Mouse (Mus musculus) forebrain, embryonic 16.5 days (tissue): Measurements from ENCODE around the gene Tmem221. TPM values are rescaled to one million over a fixed set of nuclear protein-coding genes. Genes with fewer than 3 reads are reported as not detected.

Experiments used
- ATAC-seq: fragments of 200-750 bp; cut with Nextera tagmentation; 2 replicates; pipeline ENCODE4 v1.8.0; 2017; ENCODE audit warnings: mild to moderate bottlenecking, moderate library complexity
- H3K27ac ChIP-seq: fragments of 300-500 bp; sonication (generic); 2 replicates; pipeline ENCODE4 v1.5.1; 2014; ENCODE audit warnings: low read length, control low read depth
- H3K27me3 ChIP-seq: fragments of 300-500 bp; sonication (generic); replicated peaks from 2 replicates; pipeline ENCODE4 v1.6.1; 2014; ENCODE audit warnings: low read length; ENCODE audit not compliant: control insufficient read depth, insufficient read depth
- H3K36me3 ChIP-seq: fragments of 300-500 bp; sonication (generic); 2 replicates; pipeline ENCODE4 v1.6.1; 2014; ENCODE audit not compliant: control insufficient read depth, insufficient read depth
- H3K4me1 ChIP-seq: fragments of 300-500 bp; sonication (generic); replicated peaks from 2 replicates; pipeline ENCODE4 v1.6.1; 2014; ENCODE audit warnings: low read length; ENCODE audit not compliant: control insufficient read depth, insufficient read depth
- H3K4me2 ChIP-seq: fragments of 300-500 bp; sonication (generic); 2 replicates; pipeline ENCODE4 v1.6.1; 2014; ENCODE audit warnings: mild to moderate bottlenecking, low read length, control low read depth
- H3K4me3 ChIP-seq: fragments of 300-500 bp; sonication (generic); replicated peaks from 2 replicates; pipeline ENCODE4 v1.5.1; 2014; ENCODE audit warnings: mild to moderate bottlenecking, low read length, control low read depth
- H3K9ac ChIP-seq: fragments of 300-500 bp; sonication (generic); replicated peaks from 2 replicates; pipeline ENCODE4 v1.6.1; 2014; ENCODE audit warnings: low read depth, low read length, control low read depth
- H3K9me3 ChIP-seq: fragments of 300-500 bp; sonication (generic); 2 replicates; pipeline ENCODE4 v1.6.1; 2016; ENCODE audit warnings: low read length; ENCODE audit not compliant: control insufficient read depth
- WGBS: fragments of 180-500 bp; shearing (Covaris S2); extraction: QIAGEN DNeasy Blood & Tissue Kit; methylation state at CpG from one replicate; pipeline ENCODE4 v1.1.7; 2014; 5-methylcytosine and 5-hydroxymethylcytosine counted together
- polyA plus RNA-seq: library from polyadenylated mRNA; unstranded; fragments of >200 nt; fragmentation: Nextera tagmentation; extraction: Ambion mirVana; gene quantifications from 2 replicates; pipeline ENCODE4 v1.2.1, GENCODE M21; 2015

The Tmem221 gene
- polyA plus RNA-seq, 1 experiment from 2014 or later: 0.16 TPM

DNA sequence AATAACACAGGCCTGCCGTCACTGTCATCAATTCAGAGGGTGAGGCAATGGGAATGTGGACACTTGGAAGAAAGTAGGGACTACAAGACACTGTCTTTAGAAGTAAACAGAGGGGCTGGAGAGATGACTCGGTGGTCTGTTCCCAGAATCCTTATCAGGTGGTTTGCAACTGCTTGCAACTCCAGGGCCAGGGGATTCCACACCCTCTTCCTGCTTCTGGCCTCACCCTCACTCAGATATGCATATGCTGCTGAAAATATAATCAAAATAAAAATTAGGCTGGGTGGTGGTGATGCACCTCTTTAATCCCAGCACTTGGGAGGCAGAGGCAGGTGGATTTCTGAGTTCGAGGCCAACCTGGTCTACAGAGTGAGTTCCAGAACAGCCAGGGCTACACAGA, 1.4 kb upstream of the Tmem221 start:
- no peaks in the 10 kb centered on the region for H3K9me3 ChIP-seq
- peaks cover 13% of the 10 kb centered on the region for H3K4me1 ChIP-seq
- H3K36me3 ChIP-seq: no peaks in the 10 kb centered on the region
- H3K27ac ChIP-seq: no peak overlapping the region
- no peak overlapping the region for H3K4me2 ChIP-seq
- H3K27me3 ChIP-seq: peaks cover 67% of the 10 kb centered on the region
- 74% methylated on average over 3 of the region's 3 CpGs for WGBS
- H3K4me3 ChIP-seq: no peak overlapping the region
- ATAC-seq: no peak
- H3K9ac ChIP-seq: no peak overlapping the region

- no peaks in the 10 kb centered on the region for H3K9me3 ChIP-seq
- H3K27ac ChIP-seq: no peak overlapping the region
- peak overlapping the region; percentile 28 for H3K4me3 ChIP-seq
- peak overlapping the region; percentile 41 for H3K4me2 ChIP-seq
- no peak overlapping the region for H3K9ac ChIP-seq
- peaks cover 67% of the 10 kb centered on the region for H3K27me3 ChIP-seq
- ATAC-seq: 0 out of 2 replicates have a peak, but pooled peaks have one; percentile 16
- peaks cover 13% of the 10 kb centered on the region for H3K4me1 ChIP-seq
- no peaks in the 10 kb centered on the region for H3K36me3 ChIP-seq
- WGBS: 3% methylated on average over 24 of the region's 24 CpGs
Measured at GRCm38 (mm10) chr8:71558958-71559690, 453 bp upstream of the Tmem221 start.

GRCm38 (mm10) chr8:71554644-71555043, 4.0 kb downstream of the Tmem221 start:
- peaks cover 39% of the 10 kb centered on the region for H3K27me3 ChIP-seq
- no peaks in the 10 kb centered on the region for H3K36me3 ChIP-seq
- 81% methylated on average over 2 of the region's 2 CpGs for WGBS

DNA sequence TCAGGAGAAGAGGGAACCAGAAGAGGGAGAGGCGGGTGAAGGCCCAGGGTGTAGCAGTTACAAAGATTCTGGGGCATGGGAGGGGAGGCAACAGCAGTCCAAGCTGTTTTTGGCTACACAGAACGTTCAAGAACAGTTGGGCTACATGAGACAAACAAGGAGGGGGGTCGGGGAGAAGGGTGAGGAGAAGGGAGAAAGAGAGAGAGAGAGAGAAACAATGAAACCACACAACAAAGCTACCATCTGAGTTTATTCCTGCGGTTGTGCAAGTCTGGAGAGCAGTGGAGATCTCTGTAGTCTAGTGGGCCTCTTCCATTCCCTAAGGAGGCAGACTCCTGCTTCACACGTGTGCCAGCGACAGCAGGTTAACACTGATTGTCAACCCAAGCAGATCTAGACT, 4.7 kb downstream of the Tmem221 start:
- H3K27ac ChIP-seq: no peak overlapping the region
- H3K4me3 ChIP-seq: no peak overlapping the region
- peaks cover 7% of the 10 kb centered on the region for H3K4me1 ChIP-seq
- no peaks in the 10 kb centered on the region for H3K36me3 ChIP-seq
- no peaks in the 10 kb centered on the region for H3K9me3 ChIP-seq
- H3K27me3 ChIP-seq: peaks cover 33% of the 10 kb centered on the region
- ATAC-seq: no peak
- no peak overlapping the region for H3K4me2 ChIP-seq
- WGBS: 66% methylated on average over 6 of the region's 6 CpGs
- H3K9ac ChIP-seq: no peak overlapping the region

More at GRCm38 (mm10) chr8:71554644-71555043, 4.0 kb downstream of the Tmem221 start:
- Histone ChIP-seq H3K4me2 (no peak overlapping the region), H3K4me3 (no peak overlapping the region), H3K4me1 (peaks cover 7% of the 10 kb centered on the region), H3K27ac (no peak overlapping the region), H3K9ac (no peak overlapping the region), H3K9me3 (no peaks in the 10 kb centered on the region)
- ATAC-seq: no peak

DNA sequence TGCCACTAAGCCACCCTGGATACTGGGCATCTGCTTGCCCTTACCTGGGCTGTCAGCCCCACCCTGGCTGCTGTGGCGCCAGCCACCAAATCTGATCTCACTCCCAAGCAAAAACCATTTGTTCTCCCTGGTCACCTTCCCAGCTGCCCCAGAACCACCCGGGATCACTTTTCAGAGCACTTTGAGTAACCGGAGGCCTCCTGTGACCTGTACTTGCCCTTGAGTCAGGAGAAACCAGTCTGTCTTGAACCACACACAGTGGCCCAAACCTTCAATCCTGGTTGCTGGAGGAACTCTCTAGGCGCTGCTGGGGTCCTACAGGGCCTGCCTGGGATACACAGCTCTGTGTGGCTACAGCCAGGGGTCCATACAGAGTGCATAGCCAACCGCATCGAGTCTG, 5.9 kb downstream of the Tmem221 start:
- Histone ChIP-seq H3K36me3 (peaks cover 4% of the 10 kb centered on the region; the same call in 1 of the 2 replicates), H3K27me3 (peaks cover 21% of the 10 kb centered on the region), H3K27ac (no peak overlapping the region), H3K4me2 (no peak overlapping the region), H3K9ac (no peak overlapping the region), H3K4me1 (no peaks in the 10 kb centered on the region), H3K9me3 (no peaks in the 10 kb centered on the region), H3K4me3 (no peak overlapping the region)
- WGBS: 68% methylated on average over 6 of the region's 6 CpGs
- ATAC-seq: no peak

DNA sequence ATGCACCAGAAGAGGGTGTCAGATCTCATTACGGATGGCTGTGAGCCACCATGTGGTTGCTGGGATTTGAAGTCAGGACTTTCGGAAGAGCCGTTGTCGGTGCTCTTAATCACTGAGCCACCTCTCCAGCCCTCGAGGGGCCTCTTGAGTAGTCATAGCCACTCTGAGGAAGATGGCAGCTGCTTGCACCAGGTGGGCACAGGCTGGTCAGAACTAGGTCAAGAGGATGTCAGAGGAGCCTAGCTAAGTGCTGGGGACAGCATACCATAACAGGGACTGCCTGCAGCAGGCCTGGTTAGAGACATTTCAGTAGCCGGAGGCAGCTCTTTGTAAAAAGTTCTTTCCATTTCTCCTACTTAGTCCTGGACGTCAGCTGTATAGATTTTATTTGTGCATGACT, 7.9 kb downstream of the Tmem221 start:
- H3K9ac ChIP-seq: no peak overlapping the region
- peaks cover 1% of the 10 kb centered on the region; the same call in 1 of the 2 replicates for H3K27me3 ChIP-seq
- peaks cover 4% of the 10 kb centered on the region; the same call in 1 of the 2 replicates for H3K36me3 ChIP-seq
- no peak overlapping the region for H3K4me3 ChIP-seq
- H3K4me1 ChIP-seq: no peaks in the 10 kb centered on the region
- no peak for ATAC-seq
- no peak overlapping the region for H3K27ac ChIP-seq
- H3K9me3 ChIP-seq: no peaks in the 10 kb centered on the region
- WGBS: 71% methylated on average over 7 of the region's 7 CpGs
- no peak overlapping the region for H3K4me2 ChIP-seq

- Histone ChIP-seq H3K27me3 (no peaks in the 10 kb centered on the region), H3K27ac (no peak overlapping the region), H3K4me3 (no peak overlapping the region), H3K4me2 (no peak overlapping the region), H3K4me1 (peaks cover 9% of the 10 kb centered on the region), H3K9me3 (no peaks in the 10 kb centered on the region), H3K9ac (no peak overlapping the region), H3K36me3 (peaks cover 7% of the 10 kb centered on the region; the same call in 1 of the 2 replicates)
- no peak for ATAC-seq
- 82% methylated on average over 7 of the region's 7 CpGs for WGBS
Measured at GRCm38 (mm10) chr8:71547590-71547989, 11.1 kb downstream of the Tmem221 start.

- 92% methylated on average over 11 of the region's 11 CpGs for WGBS
- H3K27ac ChIP-seq: no peak overlapping the region
Measured at GRCm38 (mm10) chr8:71545053-71545452, 13.6 kb downstream of the Tmem221 start.

DNA sequence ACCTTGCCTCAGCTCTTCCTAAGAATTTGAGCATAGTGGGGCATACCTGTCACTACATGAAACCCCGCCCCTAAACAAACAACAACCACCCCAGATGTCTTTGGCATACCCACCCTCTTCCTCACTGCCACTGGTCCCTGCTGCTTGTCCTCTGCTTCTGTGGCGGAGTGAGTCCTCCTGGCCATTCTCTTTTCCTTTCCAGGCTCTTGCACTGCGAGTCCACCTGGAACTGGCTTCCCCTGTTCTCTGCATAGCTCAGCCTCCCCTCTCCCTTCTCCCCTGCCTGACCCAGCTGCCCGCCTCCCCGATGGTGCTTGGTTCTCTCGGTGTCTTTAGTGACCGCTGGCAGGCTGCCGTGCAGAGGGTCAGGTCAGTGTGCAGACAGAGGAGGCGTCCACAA, 14.9 kb downstream of the Tmem221 start:
- peak overlapping the region; percentile 80 for H3K4me3 ChIP-seq
- peak overlapping the region; percentile 83 for H3K9ac ChIP-seq
- WGBS: 94% methylated on average over 9 of the region's 9 CpGs
- H3K36me3 ChIP-seq: peaks cover 7% of the 10 kb centered on the region; the same call in 1 of the 2 replicates
- peak overlapping the region; percentile 93 for H3K4me2 ChIP-seq
- no peak for ATAC-seq
- H3K27me3 ChIP-seq: no peaks in the 10 kb centered on the region
- no peaks in the 10 kb centered on the region for H3K9me3 ChIP-seq
- no peak overlapping the region for H3K27ac ChIP-seq
- peaks cover 9% of the 10 kb centered on the region for H3K4me1 ChIP-seq

More at GRCm38 (mm10) chr8:71545053-71545452, 13.6 kb downstream of the Tmem221 start:
- Histone ChIP-seq H3K36me3 (peaks cover 7% of the 10 kb centered on the region; the same call in 1 of the 2 replicates), H3K4me1 (peaks cover 9% of the 10 kb centered on the region), H3K9ac (no peak overlapping the region), H3K4me3 (no peak overlapping the region), H3K4me2 (no peak overlapping the region), H3K27me3 (no peaks in the 10 kb centered on the region), H3K9me3 (no peaks in the 10 kb centered on the region)
- no peak for ATAC-seq
